Mouse (Mus musculus) kidney, postnatal 25 days (tissue): ENCODE measurements around the gene Vipas39.

Source experiments
- DNase-seq, 2 experiments: peaks; one replicate each; pipeline ENCODE4 v3.0.0; 2021; ENCODE audit warnings: mixed read lengths in 2 of 2

Vipas39 gene

GRCm38 (mm10) chr12:87195069-87195468 lies 71.0 kb downstream of the Vipas39 start:
- DNase-seq, result no peak

- DNase-seq, result no peak
Measured at GRCm38 (mm10) chr12:87193008-87193407, 73.0 kb downstream of the Vipas39 start.
